9 mouse cellular contexts compared by ENCODE assay signal in the genomic region with DNA sequence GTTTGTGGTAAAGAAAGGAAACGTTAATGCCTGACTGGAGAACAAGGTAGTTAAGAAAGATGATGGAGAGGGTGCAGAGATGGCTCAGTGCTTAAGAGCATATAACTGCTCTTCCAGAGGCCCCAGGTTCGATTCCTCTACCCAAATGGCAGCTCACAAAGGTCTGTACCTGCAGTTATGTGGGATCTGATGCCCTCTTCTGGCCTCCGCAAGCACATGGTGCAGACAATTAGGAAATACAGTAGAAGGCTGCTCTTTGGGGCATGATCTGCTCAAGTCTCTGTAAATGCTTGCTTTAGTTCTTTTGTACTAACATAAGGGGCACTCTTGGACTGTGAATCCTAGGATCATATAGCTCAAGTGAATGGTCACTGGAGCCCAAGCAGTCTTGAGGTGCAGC. TPM values are rescaled to one million over a fixed set of nuclear protein-coding genes. Genes with fewer than 3 reads are reported as not detected.
DNase-seq lines count a peak whose midpoint lies in the region; ATAC-seq and TF ChIP-seq lines count a peak whose summit lies in the region.
"Had no signal": no experiment of that assay in that cellular context is flagged by ENCODE, and none has a peak within 500 bp of the region (broad histone marks: within the 10 kb centered on the region; RNA-seq: fewer than 3 reads in every experiment).

No protein-coding gene starts in this region.

- DNase-seq in urinary bladder, postnatal 36 days (ENCODE audit: low spot score in 2 of 2) = peak; percentile 19 to 22
- DNase-seq in urinary bladder, adult 2 months (ENCODE audit: low spot score) = no peak
- DNase-seq in cerebellum, postnatal 36 days = peak; percentile 30 to 46
- peak; percentile 19 for DNase-seq in gastrocnemius, postnatal 14 days
- DNase-seq in liver, embryonic 11.5 days (ENCODE audit: low spot score) = no peak

- 0 out of 2 replicates have a peak, but pooled peaks have one; percentile 10 for TF ChIP-seq CTCF in testis, adult 2 months (IDR thresholded peaks at IDR 0.05; ENCODE audit: control insufficient read depth, insufficient read depth, insufficient replicate concordance, low read depth, low read length)

- no peaks in the 10 kb centered on the region for H3K36me3 ChIP-seq in kidney, embryonic 14.5 days (ENCODE audit: control insufficient read depth, insufficient read depth, low read length)
- H3K36me3 ChIP-seq in liver, embryonic 11.5 days (ENCODE audit: control insufficient read depth, insufficient read depth, low read length) = no peaks in the 10 kb centered on the region
- no peaks in the 10 kb centered on the region for H3K36me3 ChIP-seq in testis, adult 2 months (ENCODE audit: control insufficient read depth, insufficient read depth, low read length)

- peak overlapping the region; percentile 82 for H3K4me3 ChIP-seq in kidney, embryonic 14.5 days (ENCODE audit: low read length)
- peak overlapping the region; percentile 77 for H3K4me3 ChIP-seq in liver, embryonic 11.5 days (ENCODE audit: low read depth, low read length)
- peak overlapping the region; percentile 89 for H3K4me3 ChIP-seq in testis, adult 2 months (ENCODE audit: control insufficient read depth, low read depth, low read length)

- no peaks in the 10 kb centered on the region for H3K9me3 ChIP-seq in kidney, embryonic 14.5 days (ENCODE audit: control insufficient read depth, low read length)
- H3K9me3 ChIP-seq in liver, embryonic 11.5 days (ENCODE audit: control insufficient read depth, low read length) = no peaks in the 10 kb centered on the region

- WGBS in kidney, embryonic 14.5 days = 28% methylated on average over 3 of the region's 3 CpGs
- WGBS in liver, embryonic 11.5 days = 19% methylated on average over 3 of the region's 3 CpGs

- H3K27me3 ChIP-seq in kidney, embryonic 14.5 days (ENCODE audit: control insufficient read depth, insufficient read depth, low read length) = no peaks in the 10 kb centered on the region
- no peaks in the 10 kb centered on the region for H3K27me3 ChIP-seq in liver, embryonic 11.5 days (replicated peaks; ENCODE audit: control insufficient read depth, insufficient read depth, low read length)
- H3K27me3 ChIP-seq in testis, adult 2 months (ENCODE audit: control insufficient read depth, insufficient read depth, low read length) = no peaks in the 10 kb centered on the region

- peak overlapping the region; percentile 90 for H3K27ac ChIP-seq in kidney, embryonic 14.5 days (ENCODE audit: low read depth, low read length)
- peak overlapping the region; percentile 60; the same call in 1 of the 2 replicates for H3K27ac ChIP-seq in liver, embryonic 11.5 days (ENCODE audit: low read depth, low read length)
- H3K27ac ChIP-seq in testis, adult 2 months (ENCODE audit: control insufficient read depth, insufficient read depth, low read depth, low read length) = peak overlapping the region; percentile 91

- H3K9ac ChIP-seq in kidney, embryonic 14.5 days (ENCODE audit: low read depth, low read length) = peak overlapping the region; percentile 84
- peak overlapping the region; percentile 71 for H3K9ac ChIP-seq in liver, embryonic 11.5 days (ENCODE audit: low read depth, low read length)

- intact Hi-C loops in gastrocnemius, postnatal 14 days (cut with DNase I; ENCODE audit: low total_unique reads) = loop anchor here (5.0 kb wide), 1 partner anchor 61 kb away; no protein-coding TSS in a partner anchor

- peak; percentile 30; the same call in 1 of the 2 replicates for ATAC-seq in kidney, embryonic 14.5 days (ENCODE audit: low FRiP score, low TSS enrichment)
- peak; percentile 54 for ATAC-seq in liver, embryonic 11.5 days (replicated peaks; ENCODE audit: low FRiP score)
- ATAC-seq in monocyte, adult 5-6 weeks (replicated peaks; ENCODE audit: insufficient number of reproducible peaks, low FRiP score, low TSS enrichment, poor library complexity, severe bottlenecking) = peak; percentile 16

- peak overlapping the region; percentile 77 for H3K4me2 ChIP-seq in kidney, embryonic 14.5 days (replicated peaks; ENCODE audit: low read depth, low read length)
- H3K4me2 ChIP-seq in liver, embryonic 11.5 days = peak overlapping the region; percentile 89

- H3K4me1 ChIP-seq in kidney, embryonic 14.5 days (ENCODE audit: control insufficient read depth, insufficient read depth, low read length) = no peaks in the 10 kb centered on the region
- H3K4me1 ChIP-seq in liver, embryonic 11.5 days (replicated peaks; ENCODE audit: control insufficient read depth, insufficient read depth, low read length) = peaks cover 3% of the 10 kb centered on the region; the same call in 1 of the 2 replicates
- peaks cover 9% of the 10 kb centered on the region for H3K4me1 ChIP-seq in testis, adult 2 months (ENCODE audit: control insufficient read depth, insufficient read depth, low read length)

- TF ChIP-seq POLR2A in testis, adult 2 months (IDR thresholded peaks at IDR 0.05; ENCODE audit: control insufficient read depth, low read depth, low read length) = no peak

RNA-seq across cellular contexts. Expression of a gene that starts 0.6 kb away (rescaled TPM):
- 20.8 and 23.7 TPM in 2 replicates for polyA plus RNA-seq in urinary bladder, adult 2 months (2012; rRNA removed)
- 1 to 10 TPM; 6.4 TPM for total RNA-seq in gastrocnemius, postnatal 14 days (2021)
- polyA plus RNA-seq in kidney, embryonic 14.5 days (2014; fragmentation: Nextera tagmentation; extraction: Ambion mirVana) = 29.3 and 39.0 TPM in 2 replicates
- 18.4 and 22.7 TPM in 2 replicates for polyA plus RNA-seq in liver, embryonic 11.5 days (2014; fragmentation: Nextera tagmentation; extraction: Ambion mirVana)
- total RNA-seq in monocyte, adult 5-6 weeks (2017) = 125 to 238 TPM (median 135 TPM) in 3 replicates
- polyA plus RNA-seq in testis, adult 2 months (2012; rRNA removed) = 18.8 and 20.4 TPM in 2 replicates

RNA-seq across cellular contexts. Expression of a gene that starts 7.4 kb away (rescaled TPM):
- 1.0 and 1.4 TPM in 2 replicates for polyA plus RNA-seq in urinary bladder, adult 2 months (2012; rRNA removed)
- total RNA-seq in gastrocnemius, postnatal 14 days (2021) = under 1 TPM; 0.14 to 0.29 TPM
- polyA plus RNA-seq in kidney, embryonic 14.5 days (2014; fragmentation: Nextera tagmentation; extraction: Ambion mirVana) = 0.24 TPM in 1 of 2 replicates, not detected in the other
- polyA plus RNA-seq in liver, embryonic 11.5 days (2014; fragmentation: Nextera tagmentation; extraction: Ambion mirVana) = 0.99 and 2.5 TPM in 2 replicates
- 0.21 to 1.3 TPM in 2 of 3 replicates, not detected in the other for total RNA-seq in monocyte, adult 5-6 weeks (2017)
- 0.57 and 1.0 TPM in 2 replicates for polyA plus RNA-seq in testis, adult 2 months (2012; rRNA removed)

RNA-seq across cellular contexts. Expression of a gene that starts 47.5 kb away (rescaled TPM):
- polyA plus RNA-seq in urinary bladder, adult 2 months (2012; rRNA removed) = 0.40 and 0.56 TPM in 2 replicates
- not detected for total RNA-seq in gastrocnemius, postnatal 14 days (2021)
- polyA plus RNA-seq in kidney, embryonic 14.5 days (2014; fragmentation: Nextera tagmentation; extraction: Ambion mirVana) = 0.31 and 0.43 TPM in 2 replicates
- 10.0 and 10.5 TPM in 2 replicates for polyA plus RNA-seq in liver, embryonic 11.5 days (2014; fragmentation: Nextera tagmentation; extraction: Ambion mirVana)
- total RNA-seq in monocyte, adult 5-6 weeks (2017) = 0.57 TPM in 1 of 3 replicates, not detected in the others
- 0.25 and 1.3 TPM in 2 replicates for polyA plus RNA-seq in testis, adult 2 months (2012; rRNA removed)
- total RNA-seq: heart, postnatal 36 days had no signal

Comparison
In these comparisons a context has a peak if more than half of its experiments do, and no peak if none do; other contexts are left out.
1. DNase-seq: peak in urinary bladder, postnatal 36 days (2 of 2), cerebellum, postnatal 36 days (2 of 2) and gastrocnemius, postnatal 14 days (single experiment); none in urinary bladder, adult 2 months (single experiment) and liver, embryonic 11.5 days (single experiment).
2. Peak in every context shown above with its lines, with median percentiles within 50 percentile points of each other: ATAC-seq, H3K27ac ChIP-seq and H3K4me3 ChIP-seq.